Mouse (Mus musculus) left cerebral cortex, postnatal 4 days (tissue): ENCODE measurements at regions not wholly inside any gene's neighbourhood (a gene's known extent, or its start where the extent isn't known, plus 50 kb on each side); places are given as distances from the start of the nearest gene placed in this dataset.

Source experiments
- DNase-seq: peaks from one replicate; pipeline ENCODE4 v3.0.0-alpha.2; 2022
- intact Hi-C: fragments of 180-260 bp; cut with DNase I; formaldehyde crosslinking; loops from one replicate; pipeline ENCODE4 v1.15.1; 2025

DNA sequence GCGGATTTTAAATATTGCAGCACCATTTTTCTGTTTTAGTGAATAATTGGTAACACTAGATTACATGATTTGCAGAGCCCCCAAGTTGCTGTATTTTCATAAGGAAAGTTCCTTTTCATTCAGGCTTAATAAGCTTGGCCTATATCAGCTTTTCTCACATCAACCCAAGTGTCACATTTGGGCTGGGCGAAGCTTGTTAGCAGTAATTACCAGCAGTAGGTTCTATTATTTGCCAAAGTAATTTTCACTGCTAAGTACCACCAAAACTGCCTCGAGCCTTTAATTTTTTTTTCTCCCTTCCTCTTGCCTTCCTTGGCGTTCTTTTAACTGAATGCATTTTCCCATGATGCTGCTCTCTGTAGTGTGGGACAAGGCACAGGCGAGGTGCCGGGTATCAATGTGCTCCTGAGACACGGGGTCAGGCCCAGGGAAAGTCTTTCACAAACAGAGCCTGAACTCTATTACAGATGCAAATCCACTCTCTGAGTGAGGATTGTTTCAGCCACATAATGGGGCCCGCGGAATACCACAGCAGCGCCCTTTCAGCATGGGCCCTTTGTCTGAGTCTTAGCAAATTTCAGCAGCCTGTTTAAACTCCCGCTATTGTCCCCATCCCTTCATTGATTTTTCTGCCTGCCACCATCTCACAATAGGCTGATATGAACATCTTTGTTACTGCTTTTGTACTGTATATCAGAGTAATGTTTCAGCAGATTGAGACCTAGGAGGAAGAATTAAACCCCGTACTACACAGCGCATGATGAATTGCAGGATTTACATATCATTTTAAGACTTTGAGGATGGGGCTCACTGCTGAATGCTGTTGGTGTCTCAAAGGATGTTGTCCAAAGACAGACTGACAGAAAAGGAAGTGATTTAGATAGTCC lies 205.1 kb upstream of the Epha3 start:
- intact Hi-C loops = no loop called here
- DNase-seq = no peak

GRCm38 (mm10) chr16:64062584-64062983 lies 198.6 kb upstream of the Epha3 start:
- intact Hi-C loops = no loop called here
- peak; percentile 4 for DNase-seq

- intact Hi-C loops = no loop called here
- DNase-seq = no peak
These were observed 194.7 kb upstream of the Epha3 start for GRCm38 (mm10) chr16:64058712-64059111.

DNA sequence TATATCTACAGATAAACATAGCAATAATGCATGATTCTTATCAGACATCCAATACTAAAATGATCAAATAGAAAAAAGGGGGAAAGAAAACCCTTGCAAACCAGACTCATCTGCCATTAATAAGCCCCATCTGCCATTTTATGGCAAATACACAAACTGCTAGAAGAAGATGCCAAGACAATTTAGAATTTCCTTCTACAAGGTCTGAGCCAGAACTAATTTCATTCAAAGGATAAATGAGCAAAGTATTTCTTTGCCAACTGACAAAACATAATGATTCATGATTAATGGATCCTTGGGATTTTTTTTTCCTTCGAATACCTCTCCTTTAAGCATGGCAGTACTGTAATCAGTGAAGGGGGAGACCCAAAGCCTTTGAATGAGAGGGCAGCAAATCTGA lies 190.4 kb upstream of the Epha3 start:
- DNase-seq = no peak
- intact Hi-C loops = no loop called here

DNA sequence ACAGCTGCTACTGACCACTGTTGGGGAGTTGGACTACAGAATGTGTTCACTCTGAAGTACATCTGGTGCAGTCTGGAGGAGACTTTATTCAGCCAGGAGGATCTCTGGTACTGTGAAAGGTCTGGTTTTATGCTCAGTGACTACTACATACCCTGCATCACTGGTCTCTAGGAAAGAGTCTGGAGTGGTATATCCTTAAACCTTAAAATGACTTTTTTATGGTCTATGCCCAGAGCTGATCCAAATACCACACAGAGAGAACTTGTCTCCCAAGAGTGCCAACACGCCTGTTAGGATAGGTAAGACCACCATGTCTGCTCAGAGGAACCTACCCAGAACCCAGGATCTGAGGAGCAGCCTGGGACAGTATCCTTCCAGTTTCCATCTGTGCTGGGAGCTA lies 184.1 kb upstream of the Epha3 start:
- intact Hi-C loops = no loop called here
- no peak for DNase-seq

- peak; percentile 65 for DNase-seq
These were observed 169.1 kb upstream of the Epha3 start for GRCm38 (mm10) chr16:64033049-64033448.

GRCm38 (mm10) chr16:64023981-64024380 lies 160.0 kb upstream of the Epha3 start:
- no peak for DNase-seq
- intact Hi-C loops = no loop called here

More at GRCm38 (mm10) chr16:64033049-64033448, 169.1 kb upstream of the Epha3 start:
- intact Hi-C loops = no loop called here

- intact Hi-C loops = no loop called here
- no peak for DNase-seq
These were observed 136.9 kb upstream of the Epha3 start for GRCm38 (mm10) chr16:64000884-64001283.

- intact Hi-C loops = no loop called here
- DNase-seq = no peak
These were observed 103.4 kb upstream of the Epha3 start for GRCm38 (mm10) chr16:63967407-63967806.

- intact Hi-C loops = no loop called here
- no peak for DNase-seq
These were observed 96.8 kb upstream of the Epha3 start for GRCm38 (mm10) chr16:63960786-63961185.

DNA sequence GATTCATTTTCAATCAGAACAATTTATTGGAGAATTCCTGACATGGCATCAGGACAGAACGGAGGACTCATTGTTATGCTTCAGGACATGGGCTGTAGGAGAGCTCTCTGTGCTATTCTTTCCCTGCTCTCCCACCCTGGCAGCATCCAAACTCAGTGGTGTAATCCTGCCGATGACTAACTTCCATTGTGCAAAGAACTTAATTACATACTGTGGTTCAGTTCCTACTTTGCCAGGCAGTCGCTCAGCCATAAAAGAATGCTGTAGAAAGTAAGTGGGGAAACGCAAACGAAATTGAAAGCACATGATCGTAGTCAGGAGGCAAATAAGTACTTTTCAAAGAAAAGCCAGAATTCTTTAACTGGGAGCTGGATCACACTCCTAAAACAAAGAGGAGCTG lies 94.2 kb upstream of the Epha3 start:
- intact Hi-C loops = no loop called here
- DNase-seq = peak; percentile 1

DNA sequence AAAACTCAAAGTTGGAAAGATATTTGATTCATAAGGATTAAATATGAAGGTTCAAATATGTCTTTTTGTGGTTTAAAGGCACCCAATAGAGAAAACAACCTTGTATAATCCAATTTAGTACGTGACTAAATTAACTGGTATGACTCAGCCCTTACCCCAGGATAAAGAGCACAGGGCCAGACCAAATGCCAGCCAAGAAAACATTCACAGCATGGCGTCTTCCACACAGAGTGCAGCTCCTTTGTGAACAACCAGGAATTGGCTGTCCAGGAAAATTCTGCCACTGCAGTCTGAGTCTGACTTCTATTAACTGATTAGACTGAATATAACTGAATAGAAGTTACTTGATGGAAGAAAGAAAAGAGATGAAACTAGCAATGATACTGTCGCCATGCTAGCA lies 61.2 kb upstream of the Epha3 start:
- peak; percentile 4 for DNase-seq
- intact Hi-C loops = no loop called here

DNA sequence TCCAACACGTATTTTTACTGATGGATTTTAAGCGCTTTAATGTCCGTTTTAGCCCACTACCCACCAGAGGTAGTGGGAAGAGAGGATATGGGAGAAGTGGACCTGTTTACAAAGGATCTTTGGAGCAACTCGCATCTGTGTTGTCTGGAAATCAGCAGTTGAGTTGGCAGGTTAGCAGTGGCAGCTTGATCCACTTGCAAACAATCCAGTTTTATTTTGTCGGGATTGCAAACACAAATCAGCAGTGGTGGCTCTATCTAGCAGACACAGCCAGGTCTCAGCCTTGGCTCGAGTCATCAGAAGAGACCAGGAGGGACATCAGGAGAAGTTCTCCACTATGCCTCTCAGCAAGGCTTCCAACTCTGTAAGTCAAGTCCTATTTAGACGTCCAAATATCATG lies 57.2 kb upstream of the Epha3 start:
- intact Hi-C loops = no loop called here
- no peak for DNase-seq
